Mouse (Mus musculus): ENCODE measurements around the gene Slc22a28. TPM values are rescaled to one million over a fixed set of nuclear protein-coding genes. Genes with fewer than 3 reads are reported as not detected.
"Not testable (repeated sequence)": the region's sequence is repeated elsewhere in the genome, so short reads cannot be mapped to it uniquely, and the experiment has no call there.

The Slc22a28 gene
- polyA plus RNA-seq (2012; rRNA removed), result not detected in 2 replicates

- not testable (repeated sequence) for H3K4me1 ChIP-seq (ENCODE audit: control insufficient read depth, insufficient read depth, low read length); H3K4me3 ChIP-seq (replicated peaks; ENCODE audit: extremely low read depth, low read depth, low read length); DNase-seq
- 90% methylated on average over 2 of the region's 3 CpGs for WGBS
These were observed at the start of gene Slc22a28 for GRCm38 (mm10) chr19:8131881-8132280. TSS of gene Slc22a28 (minus strand) at chr19:8131982.

DNA sequence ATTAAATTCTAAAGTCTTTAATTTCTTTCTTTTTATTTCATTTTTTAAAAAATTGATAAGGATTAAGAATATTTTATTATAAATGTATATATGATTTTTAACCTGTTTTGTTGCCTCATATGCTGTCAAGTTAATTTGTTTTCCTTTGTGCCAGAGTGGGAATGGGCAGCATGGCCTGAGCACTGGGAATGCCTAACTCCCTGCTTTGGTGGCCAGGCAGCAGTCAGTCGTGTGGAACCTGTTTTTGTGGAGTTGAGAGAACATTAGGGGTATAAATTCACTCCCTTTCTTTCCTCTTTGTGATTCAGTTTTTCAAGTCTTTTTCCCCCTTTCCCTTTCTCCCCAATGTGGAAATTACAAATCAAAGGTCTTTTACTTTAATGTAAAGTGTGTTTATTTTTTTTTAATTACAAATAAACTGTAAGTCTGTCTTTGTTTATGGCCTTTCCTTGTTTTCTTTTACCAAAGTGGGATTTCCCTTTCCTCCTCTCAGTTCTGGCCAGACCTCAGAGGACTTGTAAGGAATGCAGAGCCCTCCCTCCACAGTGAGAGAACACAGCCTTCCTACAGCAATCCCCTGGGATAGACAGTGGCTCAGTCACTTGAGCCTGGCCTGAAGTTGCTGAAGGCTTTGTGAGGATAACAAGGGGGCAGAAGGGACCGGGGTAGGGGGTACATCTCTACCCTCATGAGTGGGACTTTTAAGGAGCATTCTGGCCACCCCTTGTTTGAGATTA, 17.2 kb upstream of the Slc22a28 start:
- 51% methylated on average over 2 of the region's 2 CpGs for WGBS
- TF ChIP-seq CTCF (IDR thresholded peaks at IDR 0.05; ENCODE audit: insufficient read depth, low read length) (no peak), POLR2A (IDR thresholded peaks at IDR 0.05; ENCODE audit: borderline replicate concordance, extremely low read depth, low read depth, low read length) (no peak)

DNA sequence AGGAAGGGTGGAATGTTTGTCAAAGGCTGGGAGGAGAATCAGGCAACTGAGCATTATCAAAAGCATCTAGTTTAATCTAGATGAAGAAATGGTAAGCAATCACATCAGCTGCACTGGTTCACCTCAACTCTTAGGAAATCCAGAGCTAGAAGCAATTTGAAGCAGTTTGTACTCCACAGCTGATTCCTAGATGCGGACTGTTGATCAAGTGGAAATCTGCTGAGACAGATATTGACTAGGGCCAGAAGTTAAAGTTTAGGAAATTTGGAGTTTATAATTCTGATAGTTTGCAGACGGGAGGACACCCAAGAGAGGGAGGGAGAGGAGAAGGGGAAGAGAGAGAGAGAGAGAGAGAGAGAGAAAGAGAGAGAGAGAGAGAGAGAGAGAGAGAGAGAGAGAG, 10.9 kb upstream of the Slc22a28 start:
- not testable (repeated sequence) for H3K4me3 ChIP-seq (replicated peaks; ENCODE audit: extremely low read depth, low read depth, low read length); H3K4me1 ChIP-seq (ENCODE audit: control insufficient read depth, insufficient read depth, low read length); DNase-seq
- WGBS, result 81% methylated on average over 2 of the region's 2 CpGs

More for the DNA sequence above, 17.2 kb upstream of the Slc22a28 start:
- Histone ChIP-seq H3K4me1 (ENCODE audit: control insufficient read depth, insufficient read depth, low read length) (no peaks in the 10 kb centered on the region), H3K4me3 (replicated peaks; ENCODE audit: extremely low read depth, low read depth, low read length) (no peak overlapping the region)
- no peak for DNase-seq

- not testable (repeated sequence) for H3K4me3 ChIP-seq (replicated peaks; ENCODE audit: extremely low read depth, low read depth, low read length); H3K4me1 ChIP-seq (ENCODE audit: control insufficient read depth, insufficient read depth, low read length); DNase-seq
- 62% methylated on average over 14 of the region's 14 CpGs for WGBS
These were observed 2.5 kb upstream of the Slc22a28 start for GRCm38 (mm10) chr19:8134127-8134841.

GRCm38 (mm10) chr19:8019904-8020349, 111.9 kb downstream of the Slc22a28 start:
- no peak for DNase-seq
- TF ChIP-seq CTCF (IDR thresholded peaks at IDR 0.05; ENCODE audit: insufficient read depth, low read length) (no peak), POLR2A (IDR thresholded peaks at IDR 0.05; ENCODE audit: borderline replicate concordance, extremely low read depth, low read depth, low read length) (no peak)

GRCm38 (mm10) chr19:8019329-8019851, 112.4 kb downstream of the Slc22a28 start:
- not testable (repeated sequence) for DNase-seq; H3K4me1 ChIP-seq (ENCODE audit: control insufficient read depth, insufficient read depth, low read length)
- peak overlapping the region; percentile 42 for H3K4me3 ChIP-seq (replicated peaks; ENCODE audit: extremely low read depth, low read depth, low read length)
- WGBS, result 76% methylated on average over 17 of the region's 17 CpGs

More at GRCm38 (mm10) chr19:8019904-8020349, 111.9 kb downstream of the Slc22a28 start:
- H3K4me1 ChIP-seq (ENCODE audit: control insufficient read depth, insufficient read depth, low read length), result no peaks in the 10 kb centered on the region
- no peak overlapping the region for H3K4me3 ChIP-seq (replicated peaks; ENCODE audit: extremely low read depth, low read depth, low read length)
- WGBS, result 77% methylated on average over 13 of the region's 13 CpGs

- 86% methylated on average over 9 of the region's 9 CpGs for WGBS
- DNase-seq; H3K4me3 ChIP-seq (replicated peaks; ENCODE audit: extremely low read depth, low read depth, low read length); H3K4me1 ChIP-seq (ENCODE audit: control insufficient read depth, insufficient read depth, low read length): not testable (repeated sequence)
These were observed 113.2 kb downstream of the Slc22a28 start for GRCm38 (mm10) chr19:8018535-8018934.

Other genes starting within 250 kb of the Slc22a28 start
- not detected in 2 replicates for gene Slc22a27, start 166.0 kb downstream of the Slc22a28 start, polyA plus RNA-seq (2012; rRNA removed)
- gene Slc22a29, start 86.9 kb upstream of the Slc22a28 start, polyA plus RNA-seq (2012; rRNA removed), result not detected in 2 replicates

Data from lung, adult 2 months (tissue).